Mouse (Mus musculus): Measurements from ENCODE around the gene Tmed6.
"Not testable (repeated sequence)": the region's sequence is repeated elsewhere in the genome, so short reads cannot be mapped to it uniquely, and the experiment has no call there.

Gene Tmed6

GRCm38 (mm10) chr8:107065511-107066496, at the start of gene Tmed6:
TSS of gene Tmed6 (minus strand) at chr8:107065644.
- no peak for DNase-seq (ENCODE audit: low spot score in 2 of 2)

- DNase-seq (ENCODE audit: low spot score in 2 of 2) = no peak
Measured at GRCm38 (mm10) chr8:107115008-107115320, 49.5 kb upstream of the Tmed6 start.

GRCm38 (mm10) chr8:107114150-107115007, 48.9 kb upstream of the Tmed6 start:
- no peak for DNase-seq (ENCODE audit: low spot score in 2 of 2)

- no peak for DNase-seq (ENCODE audit: low spot score in 2 of 2)
Measured at GRCm38 (mm10) chr8:107113209-107113608, 47.8 kb upstream of the Tmed6 start.

GRCm38 (mm10) chr8:107111340-107112105, 46.1 kb upstream of the Tmed6 start:
- no peak for DNase-seq (ENCODE audit: low spot score in 2 of 2)

- DNase-seq (ENCODE audit: low spot score in 2 of 2) = no peak
Measured at GRCm38 (mm10) chr8:107110629-107111330, 45.3 kb upstream of the Tmed6 start.

- no peak for DNase-seq (ENCODE audit: low spot score in 2 of 2)
Measured at GRCm38 (mm10) chr8:107109816-107110435, 44.5 kb upstream of the Tmed6 start.

GRCm38 (mm10) chr8:107108978-107109720, 43.7 kb upstream of the Tmed6 start:
- no peak for DNase-seq (ENCODE audit: low spot score in 2 of 2)

- DNase-seq (ENCODE audit: low spot score in 2 of 2) = not testable (repeated sequence)
Measured at GRCm38 (mm10) chr8:107108089-107108488, 42.6 kb upstream of the Tmed6 start.

- peak in 1 of 2 experiments; percentile 62 for DNase-seq (ENCODE audit: low spot score in 2 of 2)
Measured at GRCm38 (mm10) chr8:107104547-107104946, 39.1 kb upstream of the Tmed6 start.

GRCm38 (mm10) chr8:107100635-107101034, 35.2 kb upstream of the Tmed6 start:
- no peak for DNase-seq (ENCODE audit: low spot score in 2 of 2)

GRCm38 (mm10) chr8:107096366-107097036, 31.1 kb upstream of the Tmed6 start, which contains the start of gene Terf2:
TSS of gene Terf2 (minus strand) at chr8:107096547.
- DNase-seq (ENCODE audit: low spot score in 2 of 2) = peak; percentile 93 to 94

- peak in 1 of 2 experiments; percentile 59 for DNase-seq (ENCODE audit: low spot score in 2 of 2)
Measured at GRCm38 (mm10) chr8:107095717-107096365, 30.4 kb upstream of the Tmed6 start.

GRCm38 (mm10) chr8:107090531-107090930, 25.1 kb upstream of the Tmed6 start:
- DNase-seq (ENCODE audit: low spot score in 2 of 2) = no peak

GRCm38 (mm10) chr8:107088526-107089063, 23.2 kb upstream of the Tmed6 start:
- DNase-seq (ENCODE audit: low spot score in 2 of 2) = no peak

- no peak for DNase-seq (ENCODE audit: low spot score in 2 of 2)
Measured at GRCm38 (mm10) chr8:107086018-107086417, 20.6 kb upstream of the Tmed6 start.

- DNase-seq (ENCODE audit: low spot score in 2 of 2) = no peak
Measured at GRCm38 (mm10) chr8:107085358-107085757, 19.9 kb upstream of the Tmed6 start.

GRCm38 (mm10) chr8:107076239-107076888, 10.9 kb upstream of the Tmed6 start:
- DNase-seq (ENCODE audit: low spot score in 2 of 2) = no peak

Data from frontal cortex, postnatal 10 days (tissue).